Mouse (Mus musculus) stomach, embryonic 16.5 days (tissue): ENCODE measurements around the gene Rps27a. TPM values are rescaled to one million over a fixed set of nuclear protein-coding genes. Genes with fewer than 3 reads are reported as not detected.

Experiments used
- ATAC-seq: fragments of 200-750 bp; cut with Nextera tagmentation; 2 replicates; pipeline ENCODE4 v1.8.0; 2017; ENCODE audit warnings: moderate number of reproducible peaks, moderate TSS enrichment; ENCODE audit not compliant: insufficient read depth, low FRiP score
- H3K27ac ChIP-seq: fragments of 300-500 bp; sonication (generic); 2 replicates; pipeline ENCODE4 v1.5.1; 2014; ENCODE audit warnings: low read length
- H3K27me3 ChIP-seq: fragments of 300-500 bp; sonication (generic); 2 replicates; pipeline ENCODE4 v1.6.1; 2014; ENCODE audit warnings: low read length, control low read depth, mixed read lengths; ENCODE audit not compliant: control insufficient read depth, insufficient read depth
- H3K36me3 ChIP-seq: fragments of 300-500 bp; sonication (generic); 2 replicates; pipeline ENCODE4 v1.6.1; 2014; ENCODE audit warnings: low read length; ENCODE audit not compliant: control insufficient read depth, insufficient read depth
- H3K4me1 ChIP-seq: fragments of 300-500 bp; sonication (generic); 2 replicates; pipeline ENCODE4 v1.6.1; 2014; ENCODE audit warnings: low read length, control low read depth, mixed read lengths; ENCODE audit not compliant: control insufficient read depth, insufficient read depth
- H3K4me2 ChIP-seq: fragments of 300-500 bp; sonication (generic); 2 replicates; pipeline ENCODE4 v1.6.1; 2014; ENCODE audit warnings: low read depth, low read length, mixed read lengths
- H3K4me3 ChIP-seq: fragments of 300-500 bp; sonication (generic); replicated peaks from 2 replicates; pipeline ENCODE4 v1.5.1; 2014; ENCODE audit warnings: mild to moderate bottlenecking, low read length
- H3K9ac ChIP-seq: fragments of 300-500 bp; sonication (generic); 2 replicates; pipeline ENCODE4 v1.6.1; 2014; ENCODE audit warnings: low read length
- H3K9me3 ChIP-seq: fragments of 300-500 bp; sonication (generic); replicated peaks from 2 replicates; pipeline ENCODE4 v1.6.1; 2016; ENCODE audit warnings: low read length, control low read depth; ENCODE audit not compliant: control insufficient read depth
- WGBS: fragments of 180-500 bp; shearing (Covaris S2); extraction: QIAGEN DNeasy Blood & Tissue Kit; methylation state at CpG from one replicate; pipeline ENCODE4 v1.1.7; 2014; 5-methylcytosine and 5-hydroxymethylcytosine counted together
- polyA plus RNA-seq: library from polyadenylated mRNA; unstranded; fragments of >200 nt; fragmentation: Nextera tagmentation; extraction: Ambion mirVana; gene quantifications from 2 replicates; pipeline ENCODE4 v1.2.1, GENCODE M21; 2015

Gene Rps27a
- polyA plus RNA-seq = 776 and 999 TPM in 2 replicates

DNA sequence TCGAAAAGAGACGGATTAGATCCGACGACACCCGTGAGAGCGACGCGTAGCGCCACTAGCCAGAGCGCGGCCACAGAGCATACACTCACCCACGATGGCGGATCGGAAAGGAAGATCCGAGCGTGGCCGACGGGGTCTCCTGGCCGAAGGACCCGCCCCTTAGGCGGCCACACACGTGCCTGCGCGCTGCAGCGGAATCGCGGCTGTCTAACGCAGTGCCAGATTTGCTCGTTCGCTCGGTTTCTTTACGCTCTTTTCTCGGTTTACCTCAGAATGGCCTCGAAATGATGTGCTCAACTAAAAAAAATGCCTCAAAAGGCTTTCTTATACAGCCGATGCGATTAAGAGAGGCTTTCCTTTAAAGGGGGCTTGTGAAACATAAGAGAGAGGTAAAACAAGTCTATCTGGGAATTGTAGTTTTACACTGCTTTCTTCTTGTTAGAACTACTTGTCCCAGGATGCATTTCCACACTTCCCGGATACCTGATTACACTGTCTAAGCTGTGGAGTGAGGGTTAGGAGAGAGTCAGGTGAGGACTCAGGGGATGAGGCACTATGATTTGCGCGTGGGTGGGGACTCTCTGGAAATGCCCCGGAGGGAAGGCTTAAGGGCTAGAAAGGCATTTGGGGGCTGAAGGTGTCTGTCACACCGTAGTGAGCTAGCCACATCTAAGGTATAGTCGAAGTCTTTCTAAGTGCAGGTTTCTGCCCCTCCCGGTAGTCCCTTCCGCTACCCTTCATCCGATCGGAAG lies at the start of gene Rps27a, which contains the start of gene Clhc1:
Gene Rps27a, minus strand, starts transcription at position 358 of the 752 bp plus-strand sequence.
Gene Clhc1, plus strand, starts transcription at position 199 of the 752 bp plus-strand sequence.
- Histone ChIP-seq H3K4me1 (peaks cover 5% of the 10 kb centered on the region), H3K27me3 (no peaks in the 10 kb centered on the region), H3K4me3 (peak within 1 kb of the TSS; percentile 87), H3K9me3 (no peaks in the 10 kb centered on the region), H3K9ac (peak within 1 kb of the TSS; percentile 97), H3K36me3 (peaks cover 18% of the 10 kb centered on the region), H3K27ac (peak within 1 kb of the TSS; percentile 79), H3K4me2 (peak within 1 kb of the TSS; percentile 69)
- ATAC-seq = peak; percentile 98
- WGBS = under 1% methylated on average over 46 of the region's 46 CpGs

- no peaks in the 10 kb centered on the region for H3K9me3 ChIP-seq
- H3K36me3 ChIP-seq = no peaks in the 10 kb centered on the region
- H3K27me3 ChIP-seq = no peaks in the 10 kb centered on the region
- H3K4me1 ChIP-seq = no peaks in the 10 kb centered on the region
- no peak overlapping the region for H3K9ac ChIP-seq
- no peak overlapping the region for H3K27ac ChIP-seq
- no peak for ATAC-seq
- no peak overlapping the region for H3K4me2 ChIP-seq
- no peak overlapping the region for H3K4me3 ChIP-seq
Measured at GRCm38 (mm10) chr11:29597159-29597558, 49.2 kb upstream of the Rps27a start.

DNA sequence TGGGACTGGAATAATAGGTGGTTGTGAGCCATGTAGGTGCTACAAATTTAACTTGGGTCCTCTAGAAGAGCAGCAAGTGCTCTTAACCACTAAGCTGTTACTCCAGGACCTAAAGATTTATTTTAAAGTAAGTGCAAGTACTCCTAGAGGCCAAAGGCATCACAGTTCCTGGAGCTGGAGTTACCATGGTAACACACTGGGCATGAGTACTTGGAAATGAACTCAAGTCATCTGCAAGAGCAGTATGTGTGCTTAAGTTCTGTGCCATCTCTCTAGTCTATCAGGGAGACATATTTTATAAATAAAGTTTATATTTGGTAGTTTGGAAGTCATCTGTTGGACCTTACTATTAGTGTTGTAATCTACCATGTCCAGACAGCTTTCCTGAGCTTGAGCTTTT lies 47.3 kb upstream of the Rps27a start:
- H3K4me2 ChIP-seq = no peak overlapping the region
- no peak overlapping the region for H3K9ac ChIP-seq
- no peaks in the 10 kb centered on the region for H3K27me3 ChIP-seq
- no peak overlapping the region for H3K4me3 ChIP-seq
- H3K36me3 ChIP-seq = no peaks in the 10 kb centered on the region
- H3K4me1 ChIP-seq = no peaks in the 10 kb centered on the region
- H3K27ac ChIP-seq = no peak overlapping the region
- H3K9me3 ChIP-seq = no peaks in the 10 kb centered on the region
- no peak for ATAC-seq

GRCm38 (mm10) chr11:29579610-29580009 lies 31.7 kb upstream of the Rps27a start:
- Histone ChIP-seq H3K9ac (no peak overlapping the region), H3K27me3 (no peaks in the 10 kb centered on the region), H3K27ac (no peak overlapping the region), H3K36me3 (no peaks in the 10 kb centered on the region), H3K4me1 (no peaks in the 10 kb centered on the region), H3K9me3 (no peaks in the 10 kb centered on the region), H3K4me3 (no peak overlapping the region), H3K4me2 (no peak overlapping the region)
- ATAC-seq = no peak

GRCm38 (mm10) chr11:29572656-29573055 lies 24.7 kb upstream of the Rps27a start:
- no peak overlapping the region for H3K4me2 ChIP-seq
- no peak overlapping the region for H3K27ac ChIP-seq
- H3K36me3 ChIP-seq = no peaks in the 10 kb centered on the region
- no peak for ATAC-seq
- H3K27me3 ChIP-seq = no peaks in the 10 kb centered on the region
- H3K4me1 ChIP-seq = no peaks in the 10 kb centered on the region
- WGBS = 59% methylated on average over 2 of the region's 2 CpGs
- H3K9me3 ChIP-seq = no peaks in the 10 kb centered on the region
- H3K9ac ChIP-seq = no peak overlapping the region
- no peak overlapping the region for H3K4me3 ChIP-seq

DNA sequence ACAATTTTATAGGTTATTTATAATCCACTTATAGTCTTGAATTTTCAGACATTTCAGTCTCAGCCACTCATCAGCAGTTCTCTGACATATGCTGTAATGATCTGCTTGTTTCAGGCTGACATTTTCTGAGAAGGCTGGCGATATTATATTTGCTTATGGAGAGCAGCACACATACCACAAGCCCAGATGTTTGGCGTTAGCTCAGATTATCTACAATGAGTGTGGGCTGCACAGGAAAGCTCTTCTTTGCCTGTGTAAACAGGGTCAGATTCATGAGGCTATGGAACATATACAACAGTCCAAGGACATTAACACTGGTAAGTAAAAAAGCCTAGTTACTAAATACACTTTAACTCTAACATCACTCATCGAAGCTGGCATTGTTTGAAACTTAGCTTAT lies 23.6 kb upstream of the Rps27a start:
- no peak overlapping the region for H3K4me2 ChIP-seq
- no peaks in the 10 kb centered on the region for H3K27me3 ChIP-seq
- no peak overlapping the region for H3K4me3 ChIP-seq
- WGBS = 25% methylated on average over 3 of the region's 3 CpGs
- no peak overlapping the region for H3K27ac ChIP-seq
- no peak for ATAC-seq
- no peaks in the 10 kb centered on the region for H3K36me3 ChIP-seq
- no peaks in the 10 kb centered on the region for H3K4me1 ChIP-seq
- no peak overlapping the region for H3K9ac ChIP-seq
- no peaks in the 10 kb centered on the region for H3K9me3 ChIP-seq

- ATAC-seq = no peak
- H3K4me2 ChIP-seq = no peak overlapping the region
- no peak overlapping the region for H3K4me3 ChIP-seq
- no peaks in the 10 kb centered on the region for H3K36me3 ChIP-seq
- H3K9ac ChIP-seq = no peak overlapping the region
- 89% methylated on average over 2 of the region's 2 CpGs for WGBS
- no peaks in the 10 kb centered on the region for H3K9me3 ChIP-seq
- no peaks in the 10 kb centered on the region for H3K27me3 ChIP-seq
- no peak overlapping the region for H3K27ac ChIP-seq
- H3K4me1 ChIP-seq = no peaks in the 10 kb centered on the region
Measured at GRCm38 (mm10) chr11:29563406-29563805, 15.5 kb upstream of the Rps27a start.

GRCm38 (mm10) chr11:29560990-29561389 lies 13.1 kb upstream of the Rps27a start:
- Histone ChIP-seq H3K4me1 (no peaks in the 10 kb centered on the region), H3K27ac (no peak overlapping the region), H3K36me3 (no peaks in the 10 kb centered on the region), H3K9ac (no peak overlapping the region), H3K4me3 (no peak overlapping the region), H3K4me2 (no peak overlapping the region), H3K9me3 (no peaks in the 10 kb centered on the region), H3K27me3 (no peaks in the 10 kb centered on the region)
- 78% methylated on average over 3 of the region's 3 CpGs for WGBS
- ATAC-seq = no peak

- WGBS = 82% methylated on average over 9 of the region's 9 CpGs
Measured at GRCm38 (mm10) chr11:29560452-29560851, 12.5 kb upstream of the Rps27a start.

More at GRCm38 (mm10) chr11:29560452-29560851, 12.5 kb upstream of the Rps27a start:
- no peaks in the 10 kb centered on the region for H3K9me3 ChIP-seq
- H3K9ac ChIP-seq = no peak overlapping the region
- no peak overlapping the region for H3K4me3 ChIP-seq
- no peaks in the 10 kb centered on the region for H3K36me3 ChIP-seq
- H3K27ac ChIP-seq = no peak overlapping the region
- no peak for ATAC-seq
- H3K4me2 ChIP-seq = no peak overlapping the region
- H3K4me1 ChIP-seq = no peaks in the 10 kb centered on the region
- H3K27me3 ChIP-seq = no peaks in the 10 kb centered on the region
